Mouse (Mus musculus): Measurements from ENCODE around the gene Sema3f. TPM values are rescaled to one million over a fixed set of nuclear protein-coding genes. Genes with fewer than 3 reads are reported as not detected.

Sema3f gene
- polyA plus RNA-seq, 1 experiment, result 31.8 TPM

- H3K27ac ChIP-seq (ENCODE audit: insufficient read depth, low read length), result no peak overlapping the region
- WGBS, result 82% methylated on average over 7 of the region's 7 CpGs
- TF ChIP-seq POLR2A (IDR thresholded peaks at IDR 0.05; ENCODE audit: borderline replicate concordance, insufficient read depth, low read length), result no peak
- TF ChIP-seq CTCF (IDR thresholded peaks at IDR 0.05; ENCODE audit: borderline replicate concordance, insufficient read depth, low read depth, low read length), result no peak
- no peaks in the 10 kb centered on the region for H3K27me3 ChIP-seq (ENCODE audit: control insufficient read depth, insufficient read depth, low read length)
- no peak overlapping the region for H3K4me3 ChIP-seq (replicated peaks; ENCODE audit: insufficient read depth, low read depth, low read length)
- no peak for DNase-seq
- H3K4me1 ChIP-seq (ENCODE audit: control insufficient read depth, insufficient read depth, low read length), result peaks cover 3% of the 10 kb centered on the region
These were observed 15.6 kb downstream of the Sema3f start for GRCm38 (mm10) chr9:107694627-107695026.

- Histone ChIP-seq H3K27ac (ENCODE audit: insufficient read depth, low read length) (no peak overlapping the region), H3K4me1 (ENCODE audit: control insufficient read depth, insufficient read depth, low read length) (no peaks in the 10 kb centered on the region), H3K4me3 (replicated peaks; ENCODE audit: insufficient read depth, low read depth, low read length) (no peak overlapping the region), H3K27me3 (ENCODE audit: control insufficient read depth, insufficient read depth, low read length) (no peaks in the 10 kb centered on the region)
- TF ChIP-seq CTCF (IDR thresholded peaks at IDR 0.05; ENCODE audit: borderline replicate concordance, insufficient read depth, low read depth, low read length), result no peak
- no peak for TF ChIP-seq POLR2A (IDR thresholded peaks at IDR 0.05; ENCODE audit: borderline replicate concordance, insufficient read depth, low read length)
- WGBS, result 72% methylated on average over 4 of the region's 4 CpGs
- no peak for DNase-seq
These were observed 16.8 kb downstream of the Sema3f start for GRCm38 (mm10) chr9:107693433-107693987.

GRCm38 (mm10) chr9:107692785-107693184 lies 17.5 kb downstream of the Sema3f start:
- no peaks in the 10 kb centered on the region for H3K4me1 ChIP-seq (ENCODE audit: control insufficient read depth, insufficient read depth, low read length)
- WGBS, result 60% methylated on average over 5 of the region's 5 CpGs
- no peak for TF ChIP-seq CTCF (IDR thresholded peaks at IDR 0.05; ENCODE audit: borderline replicate concordance, insufficient read depth, low read depth, low read length)
- no peak for TF ChIP-seq POLR2A (IDR thresholded peaks at IDR 0.05; ENCODE audit: borderline replicate concordance, insufficient read depth, low read length)

GRCm38 (mm10) chr9:107690391-107690790 lies 19.9 kb downstream of the Sema3f start:
- Histone ChIP-seq H3K27ac (ENCODE audit: insufficient read depth, low read length) (no peak overlapping the region), H3K4me1 (ENCODE audit: control insufficient read depth, insufficient read depth, low read length) (no peaks in the 10 kb centered on the region), H3K27me3 (ENCODE audit: control insufficient read depth, insufficient read depth, low read length) (no peaks in the 10 kb centered on the region), H3K4me3 (replicated peaks; ENCODE audit: insufficient read depth, low read depth, low read length) (no peak overlapping the region)
- 93% methylated on average over 8 of the region's 8 CpGs for WGBS
- TF ChIP-seq POLR2A (IDR thresholded peaks at IDR 0.05; ENCODE audit: borderline replicate concordance, insufficient read depth, low read length) (no peak), CTCF (IDR thresholded peaks at IDR 0.05; ENCODE audit: borderline replicate concordance, insufficient read depth, low read depth, low read length) (no peak)
- no peak for DNase-seq

More at GRCm38 (mm10) chr9:107692785-107693184, 17.5 kb downstream of the Sema3f start:
- DNase-seq, result no peak
- no peak overlapping the region for H3K27ac ChIP-seq (ENCODE audit: insufficient read depth, low read length)
- no peaks in the 10 kb centered on the region for H3K27me3 ChIP-seq (ENCODE audit: control insufficient read depth, insufficient read depth, low read length)
- H3K4me3 ChIP-seq (replicated peaks; ENCODE audit: insufficient read depth, low read depth, low read length), result no peak overlapping the region

- Histone ChIP-seq H3K27me3 (ENCODE audit: control insufficient read depth, insufficient read depth, low read length) (no peaks in the 10 kb centered on the region), H3K4me1 (ENCODE audit: control insufficient read depth, insufficient read depth, low read length) (no peaks in the 10 kb centered on the region), H3K4me3 (replicated peaks; ENCODE audit: insufficient read depth, low read depth, low read length) (no peak overlapping the region), H3K27ac (ENCODE audit: insufficient read depth, low read length) (no peak overlapping the region)
- 76% methylated on average over 7 of the region's 7 CpGs for WGBS
- DNase-seq, result no peak
- TF ChIP-seq POLR2A (IDR thresholded peaks at IDR 0.05; ENCODE audit: borderline replicate concordance, insufficient read depth, low read length) (no peak), CTCF (IDR thresholded peaks at IDR 0.05; ENCODE audit: borderline replicate concordance, insufficient read depth, low read depth, low read length) (no peak)
These were observed 21.3 kb downstream of the Sema3f start for GRCm38 (mm10) chr9:107688939-107689338.

GRCm38 (mm10) chr9:107688415-107688814 lies 21.9 kb downstream of the Sema3f start:
- TF ChIP-seq CTCF (IDR thresholded peaks at IDR 0.05; ENCODE audit: borderline replicate concordance, insufficient read depth, low read depth, low read length), result no peak
- no peak for TF ChIP-seq POLR2A (IDR thresholded peaks at IDR 0.05; ENCODE audit: borderline replicate concordance, insufficient read depth, low read length)

GRCm38 (mm10) chr9:107685231-107685981 lies 24.9 kb downstream of the Sema3f start:
- no peaks in the 10 kb centered on the region for H3K27me3 ChIP-seq (ENCODE audit: control insufficient read depth, insufficient read depth, low read length)
- no peak overlapping the region for H3K4me3 ChIP-seq (replicated peaks; ENCODE audit: insufficient read depth, low read depth, low read length)
- H3K27ac ChIP-seq (ENCODE audit: insufficient read depth, low read length), result no peak overlapping the region
- DNase-seq, result no peak
- TF ChIP-seq CTCF (IDR thresholded peaks at IDR 0.05; ENCODE audit: borderline replicate concordance, insufficient read depth, low read depth, low read length) (peak; percentile 59), POLR2A (IDR thresholded peaks at IDR 0.05; ENCODE audit: borderline replicate concordance, insufficient read depth, low read length) (no peak)
- no peaks in the 10 kb centered on the region for H3K4me1 ChIP-seq (ENCODE audit: control insufficient read depth, insufficient read depth, low read length)
- 31% methylated on average over 17 of the region's 17 CpGs for WGBS

More at GRCm38 (mm10) chr9:107688415-107688814, 21.9 kb downstream of the Sema3f start:
- Histone ChIP-seq H3K4me3 (replicated peaks; ENCODE audit: insufficient read depth, low read depth, low read length) (no peak overlapping the region), H3K27me3 (ENCODE audit: control insufficient read depth, insufficient read depth, low read length) (no peaks in the 10 kb centered on the region), H3K27ac (ENCODE audit: insufficient read depth, low read length) (no peak overlapping the region), H3K4me1 (ENCODE audit: control insufficient read depth, insufficient read depth, low read length) (no peaks in the 10 kb centered on the region)
- DNase-seq, result no peak
- 91% methylated on average over 5 of the region's 5 CpGs for WGBS

- Histone ChIP-seq H3K4me3 (replicated peaks; ENCODE audit: insufficient read depth, low read depth, low read length) (no peak overlapping the region), H3K27me3 (ENCODE audit: control insufficient read depth, insufficient read depth, low read length) (no peaks in the 10 kb centered on the region), H3K27ac (ENCODE audit: insufficient read depth, low read length) (no peak overlapping the region), H3K4me1 (ENCODE audit: control insufficient read depth, insufficient read depth, low read length) (no peaks in the 10 kb centered on the region; the same call in 1 of the 2 replicates)
- 58% methylated on average over 20 of the region's 20 CpGs for WGBS
- TF ChIP-seq CTCF (IDR thresholded peaks at IDR 0.05; ENCODE audit: borderline replicate concordance, insufficient read depth, low read depth, low read length) (no peak), POLR2A (IDR thresholded peaks at IDR 0.05; ENCODE audit: borderline replicate concordance, insufficient read depth, low read length) (no peak)
- no peak for DNase-seq
These were observed 27.9 kb downstream of the Sema3f start for GRCm38 (mm10) chr9:107682405-107682804.
